Mouse (Mus musculus) heart, adult 11 months (tissue): ENCODE data around the gene Olfr732.

Experiments
- DNase-seq: peaks from one replicate; pipeline ENCODE4 v3.0.0; 2022

Gene Olfr732

GRCm38 (mm10) chr14:50284106-50284505 lies at the start of gene Olfr732:
Olfr732 (minus strand) TSS chr14:50284206.
- DNase-seq = no peak

- no peak for DNase-seq
Measured at GRCm38 (mm10) chr14:50326661-50327060, 42.7 kb upstream of the Olfr732 start, which contains the start of gene Olfr734. Olfr734 (minus strand) TSS chr14:50326761.

GRCm38 (mm10) chr14:50301422-50301821 lies 17.4 kb upstream of the Olfr732 start, which contains the start of gene Olfr733:
Olfr733 (minus strand) TSS chr14:50301522.
- no peak for DNase-seq

GRCm38 (mm10) chr14:50241766-50242165 lies 42.2 kb downstream of the Olfr732 start, which contains the start of gene Olfr731:
Olfr731 (minus strand) TSS chr14:50241866.
- no peak for DNase-seq
